Mouse (Mus musculus): ENCODE results near the gene Gm10663.

Gm10663 gene

DNA sequence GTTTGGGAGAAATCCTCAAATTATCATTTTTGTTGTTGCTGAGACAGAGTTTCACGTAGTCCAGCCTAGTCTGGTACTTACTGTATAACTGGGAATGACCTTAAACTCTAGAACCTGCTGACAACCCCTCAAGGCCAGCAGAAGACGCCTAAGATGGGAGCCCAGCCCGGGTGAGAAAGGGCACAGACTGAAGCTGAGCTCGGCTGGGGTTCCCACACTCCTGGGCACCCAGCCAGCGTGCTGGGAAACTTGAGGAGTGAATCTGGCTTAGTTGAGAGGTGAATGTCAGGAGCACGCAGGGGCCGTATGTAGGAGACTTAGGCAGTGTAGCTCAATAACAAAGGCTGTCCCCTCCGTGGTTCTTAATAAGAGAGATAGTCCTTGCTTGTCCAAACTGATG is 12.9 kb downstream of the Gm10663 start:
- no peak for DNase-seq (ENCODE audit: low spot score)

DNA sequence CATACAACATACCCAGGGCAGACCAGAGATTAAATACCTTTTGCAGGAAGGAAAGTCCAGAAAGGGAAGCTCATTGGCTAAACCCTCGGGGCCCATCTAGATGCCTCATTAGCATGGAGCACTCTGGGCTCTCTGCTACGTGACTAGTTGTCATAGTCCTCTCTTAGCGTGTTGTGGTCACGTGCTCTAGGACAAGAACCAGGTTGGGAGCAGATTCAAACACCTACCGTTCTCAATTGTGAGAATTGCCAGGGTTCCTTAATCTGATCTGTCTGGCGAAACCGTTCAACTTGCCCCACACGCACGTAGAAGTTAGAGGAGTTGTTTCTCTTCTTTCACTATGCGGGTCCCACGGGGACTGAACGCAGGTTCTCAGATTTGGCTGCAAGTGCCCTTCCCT is 13.3 kb downstream of the Gm10663 start:
- no peak for DNase-seq (ENCODE audit: low spot score)

DNA sequence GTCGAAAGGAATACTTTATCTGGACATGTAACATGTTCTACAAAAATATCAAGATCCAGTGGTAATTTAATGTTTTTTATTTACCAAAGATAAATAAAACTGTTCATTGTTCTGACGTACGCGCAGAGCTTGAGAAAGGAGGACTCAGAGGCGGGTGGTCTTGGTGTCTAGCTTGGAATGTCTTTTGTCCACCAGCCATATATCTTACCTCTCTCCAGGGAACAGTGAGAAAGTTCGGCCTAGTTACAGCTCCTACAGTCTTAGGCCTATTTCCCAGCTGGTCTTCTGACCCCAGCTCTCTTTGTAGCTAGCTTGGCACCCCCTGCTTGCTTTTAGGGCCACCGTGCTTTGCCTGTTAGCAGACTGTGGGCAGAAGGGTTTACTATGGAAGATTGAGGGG is 14.9 kb downstream of the Gm10663 start:
- DNase-seq (ENCODE audit: low spot score), result no peak

DNA sequence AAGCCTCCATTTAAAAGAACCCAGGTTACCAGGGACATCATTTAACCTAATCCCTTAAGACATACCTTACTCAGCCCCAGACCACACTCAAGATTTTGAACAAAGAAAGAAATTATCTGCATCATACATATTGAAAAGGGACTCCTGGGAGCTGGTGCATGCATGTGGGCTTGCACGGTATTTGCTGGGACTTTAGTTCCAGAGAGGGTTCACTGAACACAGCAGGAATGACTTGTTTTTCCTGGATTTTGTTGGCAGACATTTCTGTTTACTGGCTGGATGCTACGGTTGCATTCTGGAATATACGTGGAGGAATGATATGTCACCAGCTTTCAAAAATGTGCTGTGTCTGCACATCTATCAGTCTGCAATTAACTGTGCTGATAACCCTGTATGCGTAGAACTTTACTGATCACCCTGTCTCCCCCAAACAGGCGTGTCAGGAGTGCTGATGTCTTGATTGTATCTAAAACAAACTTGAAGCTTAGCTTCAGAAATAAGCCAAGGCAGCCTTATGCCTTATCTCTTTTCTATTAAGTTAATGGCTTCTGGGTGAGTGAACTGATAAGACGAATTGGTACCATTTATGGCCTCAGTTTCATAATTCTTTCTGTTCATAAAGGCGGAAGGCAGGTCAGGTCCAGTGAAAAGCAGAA is 23.1 kb downstream of the Gm10663 start:
- DNase-seq (ENCODE audit: low spot score), result no peak

DNA sequence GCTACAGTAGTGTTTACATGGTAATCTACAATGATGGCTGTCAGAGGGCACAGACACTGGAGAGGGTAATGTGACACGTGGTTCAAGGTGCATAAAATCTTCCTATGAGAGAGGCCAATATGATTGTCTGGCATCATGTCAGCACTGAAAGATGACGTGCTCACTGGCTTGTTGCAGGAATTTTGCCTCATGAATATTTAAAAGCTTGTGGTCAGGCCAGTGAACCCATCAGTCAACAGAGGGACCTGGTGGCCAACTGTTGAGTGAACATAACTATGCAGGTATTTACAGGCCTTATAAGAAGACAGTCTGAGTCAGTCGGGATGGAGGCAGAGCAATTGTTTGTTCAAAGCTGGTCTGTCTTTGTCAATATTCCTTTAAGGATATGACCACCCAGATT is 24.9 kb downstream of the Gm10663 start:
- DNase-seq (ENCODE audit: low spot score), result no peak

DNA sequence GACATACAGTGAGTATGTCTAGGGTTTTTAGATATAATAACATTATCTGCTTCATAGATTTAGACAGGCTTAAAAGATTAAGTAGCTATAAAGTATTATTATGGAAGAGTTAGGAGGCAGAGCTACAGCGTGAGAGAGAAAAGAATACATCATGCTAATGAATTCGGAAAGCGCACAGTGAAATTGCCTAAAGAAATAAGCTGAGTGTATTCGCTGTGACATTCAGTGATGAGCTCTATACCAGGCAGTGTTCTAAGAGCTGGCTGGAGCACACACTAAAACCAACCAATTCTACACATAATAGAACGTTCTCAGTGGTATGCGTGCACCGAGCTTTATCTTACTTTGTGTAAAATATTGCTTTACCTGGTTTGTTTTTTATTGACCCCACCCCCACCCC is 28.8 kb downstream of the Gm10663 start:
- DNase-seq (ENCODE audit: low spot score), result no peak

DNA sequence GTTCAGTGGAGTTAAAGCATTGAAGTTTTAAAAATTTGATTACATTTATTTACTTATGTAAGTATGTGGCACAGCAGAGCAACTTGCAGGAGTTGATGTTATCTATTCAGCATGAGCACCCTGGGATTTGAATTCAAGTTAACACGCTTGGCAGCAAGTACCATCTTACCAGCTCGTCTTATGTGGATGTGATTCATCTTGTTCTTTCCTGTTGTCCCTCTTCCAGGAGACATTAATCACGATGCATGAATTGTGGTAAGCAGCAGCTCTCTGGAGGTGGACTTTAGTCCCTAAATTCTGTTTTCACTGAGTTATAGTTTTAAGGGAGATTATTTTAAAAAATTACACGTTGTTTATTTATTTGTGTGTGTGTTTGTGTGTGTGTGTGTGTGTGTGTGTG is 29.2 kb downstream of the Gm10663 start:
- DNase-seq (ENCODE audit: low spot score), result no peak

DNA sequence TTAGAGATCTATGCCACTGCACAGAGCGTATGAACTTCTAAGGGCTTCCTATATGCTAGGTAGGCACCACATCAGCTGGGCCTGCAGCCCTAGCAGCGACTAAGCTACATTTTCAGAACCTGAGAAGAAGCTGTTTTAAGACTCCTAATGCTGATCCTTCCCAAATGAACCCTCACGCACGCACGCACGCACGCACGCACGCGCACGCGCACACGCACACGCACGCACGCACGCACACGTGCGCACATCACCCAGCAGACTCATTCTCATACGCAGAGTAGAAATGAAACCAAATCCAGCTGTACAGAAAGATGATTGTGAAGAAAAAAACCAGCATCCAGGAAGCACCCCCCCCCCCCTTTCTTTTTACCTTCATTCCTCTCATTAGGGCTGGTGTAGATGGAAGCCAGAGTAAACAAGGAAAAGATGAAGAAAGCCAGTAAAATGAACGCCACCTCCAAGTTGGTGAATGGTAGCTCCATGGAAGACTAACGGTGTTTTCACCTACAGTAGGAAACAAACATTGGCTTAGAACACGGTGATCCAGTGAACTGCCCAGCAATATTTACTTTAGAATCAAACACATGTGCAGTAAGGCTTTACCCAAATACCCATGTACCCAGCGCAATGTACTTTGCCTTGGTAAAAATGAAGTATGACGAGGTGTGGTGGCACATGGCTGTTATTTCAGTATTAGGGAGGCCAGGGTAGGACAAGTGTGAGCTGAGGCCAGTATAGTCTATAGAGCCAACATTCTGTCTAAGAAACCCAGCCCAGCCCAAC is 33.3 kb downstream of the Gm10663 start:
- DNase-seq (ENCODE audit: low spot score), result no peak

DNA sequence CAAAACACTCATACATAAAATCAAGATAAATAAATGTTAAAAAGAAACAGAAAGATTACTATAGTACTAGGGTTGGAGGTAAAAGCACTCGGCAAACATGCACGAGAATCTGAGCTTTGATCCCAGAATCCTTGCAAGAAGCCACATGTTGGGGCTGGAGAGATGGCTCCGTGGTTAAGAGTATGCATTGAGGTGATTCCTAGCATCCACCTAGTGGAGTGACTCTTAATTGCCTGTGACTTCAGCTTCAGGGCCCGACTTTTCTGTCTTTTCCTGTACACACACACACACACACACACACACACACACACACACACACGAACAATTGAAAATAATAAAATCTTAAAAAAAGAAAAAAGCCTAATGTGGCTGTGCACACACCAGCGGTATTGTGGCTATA is 34.1 kb downstream of the Gm10663 start:
- no peak for DNase-seq (ENCODE audit: low spot score)

DNA sequence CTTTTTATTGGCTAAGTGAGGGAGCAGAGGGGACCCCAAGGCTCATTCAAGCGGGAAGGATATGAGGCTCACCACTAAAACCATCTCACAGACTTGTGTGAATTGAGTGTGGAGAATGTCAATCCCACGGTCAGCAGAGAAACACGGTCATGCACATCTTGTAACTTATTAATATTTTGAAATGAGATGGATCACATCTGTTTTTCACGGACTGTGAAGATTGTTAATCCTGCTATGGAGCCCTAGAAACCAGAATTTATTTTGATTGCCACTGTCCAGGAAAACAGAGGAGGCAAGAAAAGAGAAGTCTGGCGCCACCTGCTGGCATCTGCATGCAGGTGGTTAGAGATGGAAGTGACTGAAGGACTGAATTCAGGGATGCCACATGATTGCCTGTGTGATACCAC is 35.5 kb downstream of the Gm10663 start:
- no peak for DNase-seq (ENCODE audit: low spot score)

DNA sequence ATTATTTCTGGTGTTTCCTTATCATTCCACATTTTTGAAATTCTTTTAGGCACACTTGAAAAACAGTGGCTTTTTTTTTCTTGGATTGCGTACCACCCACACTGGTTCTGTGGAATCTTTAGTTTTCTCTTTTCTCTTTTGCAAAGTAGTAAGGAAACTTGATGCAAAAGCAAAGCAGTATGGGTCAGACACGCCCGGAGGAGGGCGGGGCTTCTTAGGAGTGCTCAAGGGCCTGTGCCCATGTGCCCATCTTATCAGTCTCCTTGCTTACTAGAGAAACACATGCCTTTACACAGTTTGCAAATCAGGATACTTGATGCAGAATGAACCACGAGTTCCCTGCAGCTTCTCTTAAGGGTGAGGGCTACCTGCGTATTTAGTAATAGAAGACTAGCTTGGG is 37.3 kb downstream of the Gm10663 start:
- DNase-seq (ENCODE audit: low spot score), result no peak

DNA sequence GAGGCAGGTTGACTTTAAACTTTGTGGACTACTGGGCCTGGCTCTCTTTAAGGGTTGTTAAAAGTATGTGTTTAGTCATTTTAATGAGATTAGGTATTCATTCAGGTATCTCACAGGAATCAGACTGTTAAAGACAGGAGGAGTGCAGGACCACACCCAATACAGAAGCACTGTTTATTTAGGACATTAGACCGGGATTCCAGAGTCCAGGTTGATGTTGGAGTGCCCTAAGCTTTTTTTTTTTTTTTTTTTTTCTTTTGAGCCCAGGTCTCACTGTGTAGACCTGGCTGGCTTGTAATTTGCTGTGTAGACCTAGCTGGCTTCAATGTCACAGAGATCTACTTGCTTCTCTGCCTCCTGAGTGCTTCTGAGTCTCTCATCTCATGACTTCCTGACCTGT is 51.2 kb downstream of the Gm10663 start:
- DNase-seq (ENCODE audit: low spot score), result no peak

DNA sequence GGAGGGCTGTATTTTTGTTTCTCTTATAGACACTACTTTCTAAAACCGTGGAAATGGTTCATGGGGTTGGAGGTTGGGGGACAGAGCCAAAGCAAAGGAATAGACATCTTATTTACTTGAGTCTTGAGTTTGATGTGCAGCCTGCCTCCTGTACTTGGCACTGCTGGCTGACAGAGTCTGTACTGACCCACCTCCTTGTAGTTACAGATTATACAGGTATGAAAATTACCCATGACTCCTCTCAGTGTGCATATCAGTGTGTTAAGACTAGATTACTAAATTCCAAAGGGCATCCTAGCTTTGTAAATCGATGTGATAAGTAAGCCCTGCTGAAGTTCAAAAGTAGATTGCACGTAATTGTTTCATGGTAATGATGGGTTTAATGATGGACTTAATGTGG is 51.6 kb downstream of the Gm10663 start:
- no peak for DNase-seq (ENCODE audit: low spot score)

All from T-cell, adult 2 months (primary cell).